Mouse (Mus musculus) liver, embryonic 16.5 days (tissue): ENCODE results near the gene Gm20449. TPM values are rescaled to one million over a fixed set of nuclear protein-coding genes. Genes with fewer than 3 reads are reported as not detected.
"Not testable (repeated sequence)": the region's sequence is repeated elsewhere in the genome, so short reads cannot be mapped to it uniquely, and the experiment has no call there.

Experiments used
- ATAC-seq: fragments of 200-750 bp; cut with Nextera tagmentation; 2 replicates; pipeline ENCODE4 v1.8.0; 2017; ENCODE audit warnings: low read depth, mild to moderate bottlenecking, moderate number of reproducible peaks, moderate library complexity
- H3K27ac ChIP-seq: fragments of 300-500 bp; sonication (generic); 2 replicates; pipeline ENCODE4 v1.5.1; 2014; ENCODE audit warnings: mild to moderate bottlenecking, low read length
- H3K27me3 ChIP-seq: fragments of 300-500 bp; sonication (generic); 2 replicates; pipeline ENCODE4 v1.6.1; 2014; ENCODE audit warnings: low read depth, low read length, mixed read lengths; ENCODE audit not compliant: control insufficient read depth, insufficient read depth
- H3K36me3 ChIP-seq: fragments of 300-500 bp; sonication (generic); 2 replicates; pipeline ENCODE4 v1.6.1; 2014; ENCODE audit warnings: mild to moderate bottlenecking; ENCODE audit not compliant: control insufficient read depth, insufficient read depth
- H3K4me1 ChIP-seq: fragments of 300-500 bp; sonication (generic); 2 replicates; pipeline ENCODE4 v1.6.1; 2014; ENCODE audit warnings: low read depth, low read length, mixed read lengths; ENCODE audit not compliant: control insufficient read depth
- H3K4me2 ChIP-seq: fragments of 300-500 bp; sonication (generic); 2 replicates; pipeline ENCODE4 v1.6.1; 2014; ENCODE audit warnings: low read depth, low read length, mixed read lengths
- H3K4me3 ChIP-seq: fragments of 300-500 bp; sonication (generic); 2 replicates; pipeline ENCODE4 v1.5.1; 2014; ENCODE audit warnings: low read depth, mild to moderate bottlenecking, low read length
- H3K9ac ChIP-seq: fragments of 300-500 bp; sonication (generic); 2 replicates; pipeline ENCODE4 v1.6.1; 2014; ENCODE audit warnings: low read depth, low read length
- H3K9me3 ChIP-seq: fragments of 300-500 bp; sonication (generic); replicated peaks from 2 replicates; pipeline ENCODE4 v1.6.1; 2016; ENCODE audit warnings: low read length; ENCODE audit not compliant: control insufficient read depth
- WGBS: fragments of 180-500 bp; shearing (Covaris S2); extraction: QIAGEN DNeasy Blood & Tissue Kit; methylation state at CpG from one replicate; pipeline ENCODE4 v1.1.7; 2014; ENCODE audit not compliant: insufficient replicate concordance; 5-methylcytosine and 5-hydroxymethylcytosine counted together
- polyA plus RNA-seq: library from polyadenylated mRNA; unstranded; fragments of >200 nt; fragmentation: Nextera tagmentation; extraction: Ambion mirVana; gene quantifications from 2 replicates; pipeline ENCODE4 v1.2.1, GENCODE M21; 2015

Gene Gm20449
- 0.04 TPM in 1 of 2 replicates, not detected in the other for polyA plus RNA-seq

DNA sequence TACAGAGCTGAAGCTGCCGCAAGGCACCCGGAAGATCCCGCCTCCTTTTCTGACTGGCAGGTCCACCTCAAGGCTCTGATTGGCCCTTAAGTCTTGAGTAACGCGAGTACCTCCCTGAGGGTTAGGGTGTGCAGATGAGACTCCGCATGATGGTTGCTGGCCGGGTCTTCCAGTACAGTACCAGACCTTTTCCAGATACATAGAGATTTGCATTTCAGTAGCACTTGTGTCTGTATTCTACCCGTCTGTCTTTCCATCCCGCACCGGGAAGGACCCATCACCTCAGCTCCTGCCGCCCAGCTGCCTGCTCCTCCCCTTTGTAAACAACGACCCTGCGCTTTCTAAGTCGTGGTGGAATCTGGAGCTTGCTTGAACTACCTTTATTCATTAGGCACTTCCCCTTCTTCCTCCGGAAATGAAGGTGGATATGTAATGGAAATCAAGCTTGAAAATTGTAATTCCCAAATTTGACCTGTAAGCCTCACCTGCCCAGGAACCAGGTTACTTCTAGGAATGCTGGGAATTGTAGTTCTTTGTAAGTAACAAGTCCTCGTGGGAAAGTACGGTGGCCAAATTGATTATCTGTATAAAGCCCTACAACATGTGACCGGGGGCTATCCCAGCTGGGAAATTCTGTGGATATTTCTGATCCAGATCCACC is at the start of gene Gm20449, which contains the start of gene AW146154:
Gm20449 (minus strand) TSS at position 29 of the 661 bp plus-strand sequence.
AW146154 (minus strand) TSS at position 502 of the 661 bp plus-strand sequence.
- peak within 1 kb of the TSS; percentile 77 for H3K4me3 ChIP-seq
- peak within 1 kb of the TSS; percentile 75 for H3K27ac ChIP-seq
- H3K4me1 ChIP-seq: no peaks in the 10 kb centered on the region
- no peaks in the 10 kb centered on the region for H3K9me3 ChIP-seq
- H3K36me3 ChIP-seq: 0 out of 2 replicates have a peak, but pooled peaks cover 2% of the 10 kb centered on the region
- no peaks in the 10 kb centered on the region for H3K27me3 ChIP-seq
- peak within 1 kb of the TSS; percentile 93 for H3K4me2 ChIP-seq
- ATAC-seq: peak; percentile 98
- WGBS: under 1% methylated on average over 18 of the region's 18 CpGs
- H3K9ac ChIP-seq: peak within 1 kb of the TSS; percentile 64

DNA sequence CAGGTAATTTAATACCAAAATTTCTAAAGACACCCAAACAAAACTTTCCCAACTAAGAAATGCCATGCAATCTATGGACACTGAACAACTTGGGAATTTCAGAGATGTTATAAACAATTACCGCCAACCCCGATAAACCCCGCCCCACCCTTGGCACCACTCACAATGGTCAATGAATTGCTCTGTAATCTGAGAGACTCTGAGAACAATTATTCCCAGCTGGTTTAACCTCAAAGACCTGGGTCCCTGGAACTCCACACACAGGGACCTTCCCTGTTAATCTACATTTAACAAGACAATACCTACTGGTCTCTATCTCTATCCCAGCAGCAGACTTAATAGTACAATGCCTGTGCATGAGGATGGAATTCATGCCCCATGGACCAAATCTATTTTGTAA is 13.5 kb upstream of the Gm20449 start:
- no peaks in the 10 kb centered on the region for H3K36me3 ChIP-seq
- H3K9me3 ChIP-seq: no peaks in the 10 kb centered on the region
- H3K4me2 ChIP-seq: no peak overlapping the region
- no peak overlapping the region for H3K9ac ChIP-seq
- no peak for ATAC-seq
- no peak overlapping the region for H3K27ac ChIP-seq
- H3K27me3 ChIP-seq: no peaks in the 10 kb centered on the region
- no peaks in the 10 kb centered on the region for H3K4me1 ChIP-seq
- WGBS: 75% methylated on average over 3 of the region's 3 CpGs
- no peak overlapping the region for H3K4me3 ChIP-seq

DNA sequence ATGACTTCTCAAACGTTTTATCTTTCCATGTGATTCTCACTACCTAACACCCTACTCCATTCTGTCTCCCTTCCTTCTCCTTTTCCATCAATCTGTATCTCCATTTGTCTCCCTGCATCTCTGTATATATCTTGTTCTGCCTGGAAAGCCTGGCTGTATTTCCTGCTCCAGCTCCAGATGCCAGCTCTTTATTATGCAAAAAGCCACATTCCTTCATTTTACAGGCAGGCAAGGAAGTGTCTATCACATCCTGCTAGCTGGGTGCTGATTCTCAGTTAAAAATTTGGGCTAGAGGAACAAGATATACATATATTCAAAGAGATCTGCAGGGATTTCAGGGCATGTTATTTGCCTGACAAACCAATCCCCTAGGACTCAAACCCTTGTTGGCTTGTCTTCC is 13.0 kb upstream of the Gm20449 start:
- H3K36me3 ChIP-seq: no peaks in the 10 kb centered on the region
- no peak overlapping the region for H3K4me2 ChIP-seq
- no peak for ATAC-seq
- 12% methylated on average over 1 of the region's 1 CpGs for WGBS
- H3K4me1 ChIP-seq: no peaks in the 10 kb centered on the region
- H3K27ac ChIP-seq: no peak overlapping the region
- no peaks in the 10 kb centered on the region for H3K27me3 ChIP-seq
- no peak overlapping the region for H3K4me3 ChIP-seq
- no peaks in the 10 kb centered on the region for H3K9me3 ChIP-seq
- no peak overlapping the region for H3K9ac ChIP-seq

DNA sequence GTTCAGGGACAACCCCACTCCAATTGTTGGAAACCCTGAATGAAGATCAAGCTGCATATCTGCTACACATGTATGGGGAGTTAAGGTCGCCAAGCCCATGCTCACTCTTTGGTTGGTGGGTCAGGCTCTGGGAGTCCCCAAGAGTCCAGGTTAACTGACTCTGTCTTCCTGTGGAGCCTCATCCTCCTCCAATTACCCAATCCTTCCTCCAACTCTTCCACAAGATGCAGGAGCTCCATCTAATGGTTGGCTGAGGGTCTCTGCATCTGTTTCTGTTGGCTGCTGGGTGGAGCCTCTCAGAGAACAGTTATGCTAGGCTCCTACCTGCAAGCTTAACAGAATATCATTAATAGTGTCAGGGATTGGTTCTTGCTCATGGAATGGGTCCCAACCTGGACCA is 3.2 kb upstream of the Gm20449 start:
- H3K9ac ChIP-seq: no peak overlapping the region
- H3K27me3 ChIP-seq: no peaks in the 10 kb centered on the region
- H3K36me3 ChIP-seq: no peaks in the 10 kb centered on the region
- no peak overlapping the region for H3K4me3 ChIP-seq
- H3K27ac ChIP-seq: no peak overlapping the region
- H3K4me1 ChIP-seq: no peaks in the 10 kb centered on the region
- ATAC-seq: no peak
- no peak overlapping the region for H3K4me2 ChIP-seq
- no peaks in the 10 kb centered on the region for H3K9me3 ChIP-seq
- WGBS: 31% methylated on average over 1 of the region's 1 CpGs

DNA sequence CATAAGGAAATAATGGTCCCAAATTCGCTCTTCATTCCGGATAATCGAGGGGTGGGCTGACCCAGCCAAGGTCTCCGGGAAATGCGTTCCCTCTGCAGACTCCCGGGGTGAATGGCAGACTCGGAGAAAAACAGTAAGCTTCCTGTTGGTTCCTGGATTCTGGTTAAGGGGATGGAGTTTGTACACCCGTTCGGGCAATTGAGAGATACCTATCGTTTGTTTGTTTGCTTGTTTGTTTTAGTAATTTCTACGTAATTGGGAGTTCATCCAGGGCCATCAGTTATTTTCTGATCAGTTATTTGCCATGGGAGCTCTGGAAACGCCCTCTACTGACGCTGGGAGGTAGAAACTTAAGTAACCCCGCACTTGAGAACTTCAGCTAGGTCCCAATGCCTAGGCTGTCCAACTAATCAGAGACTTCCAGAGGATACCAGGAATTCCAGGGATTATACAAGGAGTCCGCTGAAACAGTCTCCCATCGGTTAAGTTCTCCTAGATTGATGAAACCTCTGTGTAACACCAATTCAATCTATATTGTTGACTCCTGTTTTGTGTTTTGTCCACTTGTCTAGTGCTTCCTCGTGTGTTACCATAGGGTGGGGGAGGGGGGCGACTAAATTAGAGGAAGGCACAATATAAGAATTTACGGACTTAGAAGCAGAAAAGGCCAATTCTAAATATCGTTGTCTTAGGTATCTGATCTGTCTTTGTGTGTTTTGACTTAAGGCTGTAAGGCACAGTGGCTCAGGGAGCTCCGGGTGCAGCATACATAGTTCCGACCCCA is 1.1 kb upstream of the Gm20449 start:
- peak overlapping the region; percentile 77 for H3K4me3 ChIP-seq
- no peaks in the 10 kb centered on the region for H3K36me3 ChIP-seq
- H3K27me3 ChIP-seq: no peaks in the 10 kb centered on the region
- ATAC-seq: no peak
- peak overlapping the region; percentile 93 for H3K4me2 ChIP-seq
- H3K4me1 ChIP-seq: no peaks in the 10 kb centered on the region
- H3K27ac ChIP-seq: no peak overlapping the region
- H3K9me3 ChIP-seq: no peaks in the 10 kb centered on the region
- peak overlapping the region; percentile 64 for H3K9ac ChIP-seq
- WGBS: 13% methylated on average over 22 of the region's 22 CpGs

DNA sequence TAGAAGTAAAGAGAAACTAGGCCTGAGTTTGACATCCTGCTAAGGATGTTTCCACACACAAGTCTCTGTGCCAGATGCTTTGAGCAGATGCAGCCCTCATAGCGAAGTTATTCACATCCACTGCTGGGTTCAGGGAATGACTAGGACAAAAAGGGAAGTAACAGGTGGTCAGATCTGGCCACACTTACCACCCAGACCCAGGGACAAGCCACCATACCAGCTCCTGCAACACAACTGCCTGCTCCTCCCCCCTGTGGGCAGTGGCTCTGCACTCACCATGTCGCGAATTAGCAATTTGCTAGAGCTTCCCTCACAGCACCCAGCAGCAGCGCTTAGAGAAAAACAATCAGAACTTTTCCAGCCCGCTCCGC is 214 bp downstream of the Gm20449 start:
- peak overlapping the region; percentile 93 for H3K4me2 ChIP-seq
- H3K4me3 ChIP-seq: peak overlapping the region; percentile 77
- H3K9ac ChIP-seq: peak overlapping the region; percentile 64
- H3K27me3 ChIP-seq, H3K4me1 ChIP-seq, H3K9me3 ChIP-seq, H3K36me3 ChIP-seq, ATAC-seq: not testable (repeated sequence)
- WGBS: under 1% methylated on average over 6 of the region's 6 CpGs
- H3K27ac ChIP-seq: peak overlapping the region; percentile 63

DNA sequence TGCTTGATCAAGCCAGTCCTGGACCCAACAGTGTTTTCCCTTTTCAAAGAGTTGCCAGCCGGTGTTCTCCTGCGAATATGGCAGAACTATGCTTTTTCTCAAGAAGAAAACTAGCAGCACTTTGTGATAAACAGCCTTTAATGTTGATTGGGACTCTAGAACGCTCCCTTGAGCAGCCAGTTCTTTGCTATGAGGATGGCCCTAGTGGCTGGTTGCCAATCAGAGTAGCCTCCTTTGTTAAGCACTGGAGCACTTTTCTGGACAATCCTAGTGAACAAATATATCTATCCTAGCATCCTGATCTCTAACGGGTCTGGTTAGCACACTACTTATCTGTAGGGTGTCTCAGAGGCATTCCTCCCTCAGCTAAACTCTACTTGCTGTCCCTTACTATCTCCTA is 753 bp downstream of the Gm20449 start:
- ATAC-seq: not testable (repeated sequence)

DNA sequence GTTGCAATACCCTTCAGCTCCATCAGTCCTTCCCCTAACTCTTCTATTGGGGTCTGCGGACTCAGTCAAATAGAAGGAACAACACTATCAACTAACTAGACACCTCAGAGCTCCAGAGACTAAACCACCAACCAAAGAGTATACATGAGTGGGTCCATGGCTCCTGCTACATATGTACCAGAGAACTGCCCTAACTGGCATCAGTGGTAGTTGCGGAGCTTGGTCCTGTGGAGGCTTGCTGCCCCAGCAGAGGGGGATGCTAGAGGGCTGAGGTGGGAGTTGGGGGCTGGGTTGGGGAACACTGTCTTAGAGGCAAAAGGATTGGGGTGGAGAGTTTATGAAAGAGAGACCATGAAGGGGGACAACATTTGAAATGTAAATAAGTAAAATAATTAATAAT is 1.3 kb downstream of the Gm20449 start:
- WGBS: 78% methylated on average over 2 of the region's 2 CpGs
- H3K4me3 ChIP-seq: no peak overlapping the region
- no peak overlapping the region for H3K27ac ChIP-seq
- no peaks in the 10 kb centered on the region for H3K9me3 ChIP-seq
- H3K4me1 ChIP-seq: no peaks in the 10 kb centered on the region
- no peaks in the 10 kb centered on the region for H3K27me3 ChIP-seq
- no peak overlapping the region for H3K4me2 ChIP-seq
- H3K9ac ChIP-seq: no peak overlapping the region
- no peak for ATAC-seq
- H3K36me3 ChIP-seq: 0 out of 2 replicates have a peak, but pooled peaks cover 2% of the 10 kb centered on the region

More for the DNA sequence above, 753 bp downstream of the Gm20449 start:
- not testable (repeated sequence) for H3K4me1 ChIP-seq, H3K36me3 ChIP-seq, H3K9me3 ChIP-seq, H3K27ac ChIP-seq, H3K27me3 ChIP-seq, H3K9ac ChIP-seq
- WGBS: 50% methylated on average over 2 of the region's 4 CpGs
- Histone ChIP-seq H3K4me3 (peak overlapping the region; percentile 77; the same call in 1 of the 2 replicates), H3K4me2 (peak overlapping the region; percentile 93)

DNA sequence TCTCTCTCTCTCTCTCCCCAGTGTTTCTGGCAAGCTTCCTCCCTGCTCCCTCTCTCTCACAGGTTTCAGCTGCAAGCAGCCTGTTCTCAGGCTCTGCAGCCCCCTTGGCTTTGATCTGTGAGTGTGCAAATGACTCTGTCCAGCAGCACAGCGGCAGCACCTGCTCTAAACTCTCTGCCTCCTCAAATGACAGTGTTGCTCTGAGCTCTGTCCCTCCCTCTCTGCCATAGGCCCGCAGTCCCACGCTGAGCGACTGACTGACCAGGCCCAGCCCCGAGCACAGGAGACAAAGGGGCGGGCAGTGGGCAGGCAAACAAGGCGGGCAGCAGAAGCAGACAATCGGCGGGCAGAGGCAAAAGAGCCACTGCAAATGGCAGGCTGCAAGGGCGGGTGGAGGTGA is 47.4 kb downstream of the Gm20449 start:
- no peaks in the 10 kb centered on the region for H3K36me3 ChIP-seq
- H3K27me3 ChIP-seq: no peaks in the 10 kb centered on the region
- H3K27ac ChIP-seq: no peak overlapping the region
- H3K9ac ChIP-seq: no peak overlapping the region
- ATAC-seq: no peak
- no peaks in the 10 kb centered on the region for H3K4me1 ChIP-seq
- no peak overlapping the region for H3K4me3 ChIP-seq
- no peaks in the 10 kb centered on the region for H3K9me3 ChIP-seq
- H3K4me2 ChIP-seq: no peak overlapping the region
- 7% methylated on average over 10 of the region's 10 CpGs for WGBS
